In genomic region chr14:25746971-25747945, GRCm38 (mm10) we compare ENCODE assay signal across 8 mouse cellular contexts. TPM values are rescaled to one million over a fixed set of nuclear protein-coding genes. Genes with fewer than 3 reads are reported as not detected.
DNase-seq lines count a peak whose midpoint lies in the region; ATAC-seq and TF ChIP-seq lines count a peak whose summit lies in the region.

No protein-coding gene starts in this region.

- H3K9ac ChIP-seq in CH12.LX (ENCODE audit: insufficient read depth, low read depth) = no peak overlapping the region
- peak overlapping the region; percentile 46; the same call in 1 of the 2 replicates for H3K9ac ChIP-seq in heart, embryonic 14.5 days (ENCODE audit: low read length)

- H3K79me2 ChIP-seq in C2C12 (ENCODE audit: control insufficient read depth, insufficient read depth) (peaks cover 54% of the 10 kb centered on the region), CH12.LX (replicated peaks; ENCODE audit: control insufficient read depth, extremely low read depth, insufficient read depth, poor library complexity, severe bottlenecking) (no peaks in the 10 kb centered on the region)

- H3K36me3 ChIP-seq in C2C12 (ENCODE audit: control insufficient read depth, insufficient read depth) (peaks cover 71% of the 10 kb centered on the region), CH12.LX (replicated peaks in 1 of 2; ENCODE audit: control insufficient read depth in 1 of 2, insufficient read depth in 1 of 2, low read length in 1 of 2) (no peaks in the 10 kb centered on the region)
- peaks cover 61% of the 10 kb centered on the region for H3K36me3 ChIP-seq in heart, embryonic 14.5 days (ENCODE audit: control insufficient read depth, insufficient read depth, low read length)

- 0 out of 2 replicates have a peak overlapping the region, but pooled peaks have one; percentile 14 for H3K27ac ChIP-seq in CH12.LX (ENCODE audit: insufficient read depth, low read depth)
- H3K27ac ChIP-seq in heart, embryonic 14.5 days (replicated peaks in 1 of 2; ENCODE audit: control insufficient read depth in 1 of 2, insufficient read depth in 1 of 2, low read depth in 2 of 2, low read length in 2 of 2) = no peak overlapping the region; a peak in 1 of 4 replicates
- no peak overlapping the region for H3K27ac ChIP-seq in cerebellum, adult 2 months (ENCODE audit: insufficient read depth, low read length)

- no peak for ATAC-seq in heart, embryonic 14.5 days (ENCODE audit: insufficient number of reproducible peaks, insufficient read depth, low FRiP score, low read depth)
- ATAC-seq in monocyte, adult 5-6 weeks (replicated peaks; ENCODE audit: insufficient number of reproducible peaks, low FRiP score, low TSS enrichment, poor library complexity, severe bottlenecking) = peak; percentile 91

- peak overlapping the region; percentile 32 for H3K4me2 ChIP-seq in CH12.LX (ENCODE audit: insufficient read depth, low read depth, poor library complexity, severe bottlenecking)
- no peak overlapping the region for H3K4me2 ChIP-seq in heart, embryonic 14.5 days (ENCODE audit: low read length)

- H3K4me1 ChIP-seq in CH12.LX (ENCODE audit: control insufficient read depth in 1 of 2, insufficient read depth in 2 of 2) = peaks cover 22 to 57% of the 10 kb centered on the region in 2 experiments
- H3K4me1 ChIP-seq in heart, embryonic 14.5 days (ENCODE audit: control insufficient read depth in 2 of 2, insufficient read depth in 2 of 2, low read length in 2 of 2) = peaks cover 50 to 73% of the 10 kb centered on the region in 2 experiments
- H3K4me1 ChIP-seq in cerebellum, adult 2 months (ENCODE audit: control insufficient read depth, insufficient read depth, low read length) = no peaks in the 10 kb centered on the region

- peak; percentile 75 for TF ChIP-seq EP300 in CH12.LX (IDR thresholded peaks at IDR 0.05; ENCODE audit: low read length)

- peaks cover 20% of the 10 kb centered on the region for H3K79me3 ChIP-seq in C2C12 (ENCODE audit: low read depth)

- dilution Hi-C loops in CH12.LX (cut with MboI; ENCODE audit: extremely low pct_ligation_motif_present, extremely low pct_unique_long_range_greater_than_20kb, low sequenced_read_pairs) = no loop called here

- in situ Hi-C loops in CH12.LX (cut with MboI; ENCODE audit: low pct_ligation_motif_present, low pct_unique_long_range_greater_than_20kb, low sequenced_read_pairs) = loop anchor here (5.0 kb wide), 1 partner anchor 35 kb away; no protein-coding TSS in a partner anchor

- TF ChIP-seq CTCF in C2C12 (IDR thresholded peaks at IDR 0.05; ENCODE audit: control insufficient read depth, insufficient read depth, insufficient read length) (no peak), CH12.LX (conservative IDR thresholded peaks at IDR 0.05 in 1 of 2, IDR thresholded peaks at IDR 0.05 in 1 of 2; ENCODE audit: low read depth in 2 of 2, low read length in 2 of 2) (no peak)
- TF ChIP-seq CTCF in cerebellum, adult 2 months (IDR thresholded peaks at IDR 0.05; ENCODE audit: borderline replicate concordance, insufficient read depth, low read depth, low read length) = no peak

- no peaks in the 10 kb centered on the region for H3K9me3 ChIP-seq in CH12.LX (replicated peaks; ENCODE audit: low read length)
- H3K9me3 ChIP-seq in heart, embryonic 14.5 days (ENCODE audit: control insufficient read depth, low read length) = no peaks in the 10 kb centered on the region

- H3K27me3 ChIP-seq in C2C12 (ENCODE audit: control insufficient read depth, insufficient read depth, insufficient read length) (no peaks in the 10 kb centered on the region), CH12.LX (replicated peaks) (no peaks in the 10 kb centered on the region)
- no peaks in the 10 kb centered on the region for H3K27me3 ChIP-seq in heart, embryonic 14.5 days (ENCODE audit: control insufficient read depth, insufficient read depth, low read length)
- no peaks in the 10 kb centered on the region for H3K27me3 ChIP-seq in cerebellum, adult 2 months (ENCODE audit: control insufficient read depth, insufficient read depth, low read length)

- peak; percentile 54 for TF ChIP-seq POLR2A in CH12.LX (IDR thresholded peaks at IDR 0.05; ENCODE audit: low read depth, low read length)
- TF ChIP-seq POLR2A in cerebellum, adult 2 months (IDR thresholded peaks at IDR 0.05; ENCODE audit: borderline replicate concordance, insufficient read depth, low read length) = no peak

- 65% methylated on average over 21 of the region's 21 CpGs for WGBS in heart, embryonic 14.5 days
- WGBS in cerebellum, adult 2 months = 76% methylated on average over 21 of the region's 21 CpGs

- no peak overlapping the region for H3K4me3 ChIP-seq in C2C12 (ENCODE audit: insufficient read depth, poor library complexity, severe bottlenecking)
- H3K4me3 ChIP-seq in CH12.LX (replicated peaks in 1 of 3; ENCODE audit: low read depth in 2 of 3, low read length in 2 of 3, poor library complexity in 1 of 3) = peak overlapping the region in 2 of 3 experiments; percentile 19 to 35
- H3K4me3 ChIP-seq in heart, embryonic 14.5 days (ENCODE audit: control insufficient read depth in 1 of 2, insufficient read depth in 1 of 2, low read depth in 1 of 2, low read length in 2 of 2) = no peak overlapping the region
- no peak overlapping the region for H3K4me3 ChIP-seq in cerebellum, adult 2 months (replicated peaks; ENCODE audit: insufficient read depth, low read depth, low read length)

- peak overlapping the region; percentile 7 for H3ac ChIP-seq in C2C12 (ENCODE audit: control insufficient read depth, insufficient read length, low read depth)

- DNase-seq in CH12.LX (ENCODE audit: extremely low read depth) = peak; percentile 84
- DNase-seq in urinary bladder, adult 2 months (ENCODE audit: low spot score) = no peak
- no peak for DNase-seq in retina, embryonic 14.5 days (ENCODE audit: low spot score)
- DNase-seq in cerebellum, adult 2 months = no peak
- no peak for DNase-seq in layer of hippocampus, adult 11-12 months (ENCODE audit: low spot score)

- no peak for TF ChIP-seq RAD21 in CH12.LX (IDR thresholded peaks at IDR 0.05; ENCODE audit: low read depth, low read length)

TF ChIP-seq in C2C12, 6 proteins besides CTCF, POLR2A, EP300 and RAD21:
- TF ChIP-seq MYOD1 (IDR thresholded peaks at IDR 0.05; ENCODE audit: control insufficient read depth, insufficient read length, low read depth) = peak; percentile 99
- peak; percentile 98 for TF ChIP-seq USF1 (IDR thresholded peaks at IDR 0.05; ENCODE audit: low read depth)
- no peak for TF ChIP-seq FOSL1 (IDR thresholded peaks at IDR 0.05; ENCODE audit: insufficient read depth, low read length, poor library complexity, severe bottlenecking)
- TF ChIP-seq MAX (IDR thresholded peaks at IDR 0.05) = peak; percentile 62
TF ChIP-seq in C2C12: peak in this region for 3.

TF ChIP-seq in CH12.LX, 34 proteins besides CTCF, POLR2A, EP300 and RAD21 (continues in another document):
- TF ChIP-seq JUN (IDR thresholded peaks at IDR 0.05; ENCODE audit: insufficient read depth, low read depth, low read length) (no peak), ZKSCAN1 (IDR thresholded peaks at IDR 0.05; ENCODE audit: borderline replicate concordance, low read depth, low read length) (no peak), ZMIZ1 (IDR thresholded peaks at IDR 0.05; ENCODE audit: low read depth, low read length) (no peak), ELF1 (IDR thresholded peaks at IDR 0.05; ENCODE audit: low read depth, low read length) (peak; percentile 86), MXI1 (IDR thresholded peaks at IDR 0.05; ENCODE audit: low read depth, low read length) (peak; percentile 55; the same call in 1 of the 2 replicates), SMC3 (IDR thresholded peaks at IDR 0.05; ENCODE audit: low read depth, low read length) (no peak), NELFE (IDR thresholded peaks at IDR 0.05; ENCODE audit: low read depth, low read length) (peak; percentile 41; the same call in 1 of the 2 replicates), MYC (IDR thresholded peaks at IDR 0.05; ENCODE audit: low read depth, low read length) (peak; percentile 77; the same call in 1 of the 2 replicates), TBP (conservative IDR thresholded peaks at IDR 0.05; ENCODE audit: low read depth, low read length) (0 out of 2 replicates have a peak, but pooled peaks have one; percentile 62), E2F4 (IDR thresholded peaks at IDR 0.05; ENCODE audit: insufficient replicate concordance, low read depth, low read length) (no peak), KAT2A (IDR thresholded peaks at IDR 0.05; ENCODE audit: insufficient replicate concordance, low read length) (no peak), UBTF (IDR thresholded peaks at IDR 0.05; ENCODE audit: low read depth, low read length) (no peak), CHD2 (IDR thresholded peaks at IDR 0.05; ENCODE audit: low read length) (no peak), ETS1 (conservative IDR thresholded peaks at IDR 0.05; ENCODE audit: low read depth, low read length) (peak; percentile 43), IRF4 (IDR thresholded peaks at IDR 0.05; ENCODE audit: low read depth, low read length) (peak; percentile 90), POLR2AphosphoS2 (IDR thresholded peaks at IDR 0.05; ENCODE audit: low read depth, low read length) (no peak), NRF1 (IDR thresholded peaks at IDR 0.05; ENCODE audit: low read depth, low read length) (peak; percentile 40; the same call in 1 of the 2 replicates), PAX5 (IDR thresholded peaks at IDR 0.05; ENCODE audit: low read length) (no peak), BHLHE40 (IDR thresholded peaks at IDR 0.05; ENCODE audit: low read depth, low read length) (peak; percentile 97), CHD1 (IDR thresholded peaks at IDR 0.05; ENCODE audit: low read depth, low read length) (no peak), JUND (conservative IDR thresholded peaks at IDR 0.05; ENCODE audit: low read depth, low read length) (no peak)

RNA-seq across cellular contexts. Expression of gene Zcchc24, which starts 21.6 kb away (rescaled TPM):
- polyA plus RNA-seq in C2C12 (2012; fragmentation: generic; extraction: Trizol) (36.4 TPM), CH12.LX (2012; ENCODE audit: insufficient read length, low read depth) (0.40 and 0.44 TPM in 2 replicates)
- total RNA-seq in CH12.LX (2012; rRNA removed) (0.04 and 0.08 TPM in 2 replicates), CH12.LX (2014; rRNA removed) (0.05 and 0.09 TPM in 2 replicates)
- polyA plus RNA-seq in heart, embryonic 14.5 days (2014; fragmentation: Nextera tagmentation; extraction: Ambion mirVana) = 31.8 and 33.0 TPM in 2 replicates
- 10.5 to 11.8 TPM (median 10.9 TPM) in 3 replicates for total RNA-seq in monocyte, adult 5-6 weeks (2017)
- polyA plus RNA-seq in urinary bladder, adult 2 months (2012; rRNA removed) = 62.1 and 79.7 TPM in 2 replicates
- polyA plus RNA-seq in cerebellum, adult 2 months (2012; rRNA removed) = 67.3 and 71.4 TPM in 2 replicates

RNA-seq across cellular contexts. Expression of gene Ppif, which starts 53.3 kb away (rescaled TPM):
- polyA plus RNA-seq in C2C12 (2012; fragmentation: generic; extraction: Trizol) (21.4 TPM), CH12.LX (2012; ENCODE audit: insufficient read length, low read depth) (99.3 and 106 TPM in 2 replicates)
- total RNA-seq in CH12.LX (2012; rRNA removed) (29.1 and 38.3 TPM in 2 replicates), CH12.LX (2014; rRNA removed) (50.3 and 52.9 TPM in 2 replicates)
- polyA plus RNA-seq in heart, embryonic 14.5 days (2014; fragmentation: Nextera tagmentation; extraction: Ambion mirVana) = 99.2 and 105 TPM in 2 replicates
- 3.2 to 11.4 TPM (median 7.9 TPM) in 3 replicates for total RNA-seq in monocyte, adult 5-6 weeks (2017)
- polyA plus RNA-seq in urinary bladder, adult 2 months (2012; rRNA removed) = 21.2 and 27.2 TPM in 2 replicates
- polyA plus RNA-seq in cerebellum, adult 2 months (2012; rRNA removed) = 62.7 and 63.3 TPM in 2 replicates

Comparison
In these comparisons a context has a peak if more than half of its experiments do, and no peak if none do; other contexts are left out.
1. H3K4me3 ChIP-seq: peak in CH12.LX (2 of 3); none in C2C12 (single experiment), heart, embryonic 14.5 days (0 of 2) and cerebellum, adult 2 months (single experiment).
2. RNA of gene Zcchc24, which starts 21.6 kb away (polyA plus RNA-seq): 67.3 to 71.4 TPM in cerebellum, adult 2 months, 62.1 to 79.7 TPM in urinary bladder, adult 2 months, 36.4 TPM in C2C12 (single experiment) and 31.8 to 33.0 TPM in heart, embryonic 14.5 days; 0.40 to 0.44 TPM in CH12.LX; every median in the first group is over 10 times any median in the second.